Mouse (Mus musculus): ENCODE measurements around the gene Mapk1ip1l.

DNA sequence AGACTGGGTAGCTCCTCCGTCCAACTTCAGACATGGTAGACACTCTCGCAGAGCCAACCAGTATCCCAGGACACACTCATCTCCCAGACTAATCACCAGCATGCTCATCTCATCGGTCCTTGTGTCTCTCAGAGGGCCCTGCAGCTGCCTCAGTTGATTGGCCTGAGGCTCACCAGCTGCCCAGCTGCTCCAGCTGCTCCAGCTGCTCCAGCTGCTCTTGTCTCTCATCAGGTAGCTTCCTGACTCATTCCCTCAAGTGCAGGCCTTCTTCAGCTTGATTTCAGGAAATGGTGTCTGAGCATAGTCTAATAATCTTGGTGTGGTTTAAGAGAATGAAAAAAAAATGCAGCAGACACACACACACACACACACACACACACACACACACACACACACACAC, 58.6 kb downstream of the Mapk1ip1l start:
- TF ChIP-seq POLR2A (IDR thresholded peaks at IDR 0.05; ENCODE audit: borderline replicate concordance, insufficient read depth, low read length) = no peak
- TF ChIP-seq CTCF (IDR thresholded peaks at IDR 0.05; ENCODE audit: borderline replicate concordance, insufficient read depth, low read depth, low read length) = no peak
